Mouse (Mus musculus) CH12.LX (cell line): ENCODE results near the gene Shc2. TPM values are rescaled to one million over a fixed set of nuclear protein-coding genes. Genes with fewer than 3 reads are reported as not detected.

ENCODE experiments used
- DNase-seq: peaks from one replicate; pipeline ENCODE4 v3.0.0-alpha.2; 2013; ENCODE audit errors: extremely low read depth
- H3K27ac ChIP-seq: 2 replicates; pipeline ENCODE4 v1.5.1; 2012; ENCODE audit warnings: low read depth, mild to moderate bottlenecking, control low read depth, moderate library complexity; ENCODE audit not compliant: insufficient read depth
- H3K27me3 ChIP-seq: replicated peaks from 2 replicates; pipeline ENCODE3; 2012; ENCODE audit warnings: inconsistent platforms
- H3K36me3 ChIP-seq, 2 experiments: replicated peaks in 1 of 2; 2 replicates each; pipeline versions ENCODE3 to v1.6.1; 2012; ENCODE audit warnings: inconsistent platforms in 1 of 2, low read length in 1 of 2, mild to moderate bottlenecking in 1 of 2, mixed read lengths in 1 of 2, moderate library complexity in 1 of 2; ENCODE audit not compliant: control insufficient read depth in 1 of 2, insufficient read depth in 1 of 2
- H3K4me1 ChIP-seq, 2 experiments: 2 replicates each; pipeline ENCODE4 v1.6.1; 2012; ENCODE audit warnings: inconsistent platforms in 1 of 2, moderate library complexity in 1 of 2; ENCODE audit not compliant: insufficient read depth in 2 of 2, control insufficient read depth in 1 of 2
- H3K4me2 ChIP-seq: 2 replicates; pipeline ENCODE4 v1.6.1; 2012; ENCODE audit warnings: low read depth, mild to moderate bottlenecking, control low read depth; ENCODE audit not compliant: poor library complexity, insufficient read depth, severe bottlenecking
- H3K4me3 ChIP-seq, 3 experiments: fragments of 150-350 bp in 1 of 3; sonication (generic) in 1 of 3; replicated peaks in 1 of 3; 2 replicates each; pipeline versions ENCODE3 to v1.5.1; 2011 to 2012; ENCODE audit warnings: low read depth in 2 of 3, low read length in 2 of 3, mild to moderate bottlenecking in 2 of 3, moderate library complexity in 2 of 3, control low read depth in 1 of 3, improper control_type of control experiment in 1 of 3, inconsistent platforms in 1 of 3, mixed read lengths in 1 of 3; ENCODE audit not compliant: poor library complexity in 1 of 3
- H3K79me2 ChIP-seq: replicated peaks from 2 replicates; pipeline ENCODE4 v1.6.1; 2012; ENCODE audit warnings: mild to moderate bottlenecking, moderate library complexity; ENCODE audit not compliant: control insufficient read depth, poor library complexity, insufficient read depth, severe bottlenecking; ENCODE audit errors: extremely low read depth
- H3K9ac ChIP-seq: 2 replicates; pipeline ENCODE4 v1.6.1; 2012; ENCODE audit warnings: low read depth, mild to moderate bottlenecking, control low read depth, moderate library complexity; ENCODE audit not compliant: insufficient read depth
- H3K9me3 ChIP-seq: replicated peaks from 2 replicates; pipeline ENCODE3; 2012; ENCODE audit warnings: low read length, inconsistent platforms, mixed read lengths
- CHD2 ChIP-seq: IDR thresholded peaks from 2 replicates; pipeline ENCODE4 v1.6.1; 2011; ENCODE audit warnings: low read length, improper control_type of control experiment
- CTCF ChIP-seq, 2 experiments: IDR thresholded peaks in 1 of 2; conservative IDR thresholded peaks in 1 of 2; 2 replicates each; pipeline ENCODE4 v1.5.1; 2011 to 2012; ENCODE audit warnings: low read depth in 2 of 2, low read length in 2 of 2, improper control_type of control experiment in 1 of 2, inconsistent platforms in 1 of 2, mild to moderate bottlenecking in 1 of 2, moderate library complexity in 1 of 2
- EP300 ChIP-seq: IDR thresholded peaks from 2 replicates; pipeline ENCODE4 v1.6.1; 2011; ENCODE audit warnings: low read length, improper control_type of control experiment
- GABPA ChIP-seq: IDR thresholded peaks from 2 replicates; pipeline ENCODE4 v1.6.1; 2012; ENCODE audit warnings: low read depth, low read length, improper control_type of control experiment, inconsistent platforms; ENCODE audit not compliant: insufficient replicate concordance
- JUND ChIP-seq: conservative IDR thresholded peaks from 2 replicates; pipeline ENCODE4 v1.6.1; 2011; ENCODE audit warnings: low read depth, low read length, improper control_type of control experiment
- KAT2A ChIP-seq: IDR thresholded peaks from 2 replicates; pipeline ENCODE4 v1.6.1; 2012; ENCODE audit warnings: low read length, improper control_type of control experiment, inconsistent platforms; ENCODE audit not compliant: insufficient replicate concordance
- MAFK ChIP-seq: IDR thresholded peaks from 2 replicates; pipeline ENCODE4 v1.6.1; 2011; ENCODE audit warnings: low read length, improper control_type of control experiment; ENCODE audit not compliant: insufficient replicate concordance
- MEF2A ChIP-seq: IDR thresholded peaks from 2 replicates; pipeline ENCODE4 v1.6.1; 2014; ENCODE audit warnings: low read depth, mild to moderate bottlenecking, inconsistent platforms, low read length, improper control_type of control experiment, borderline replicate concordance
- MYC ChIP-seq: IDR thresholded peaks from 2 replicates; pipeline ENCODE4 v1.6.1; 2011; ENCODE audit warnings: low read depth, mild to moderate bottlenecking, improper control_type of control experiment, low read length
- NELFE ChIP-seq: IDR thresholded peaks from 2 replicates; pipeline ENCODE4 v1.6.1; 2011; ENCODE audit warnings: low read depth, low read length, improper control_type of control experiment
- NRF1 ChIP-seq: IDR thresholded peaks from 2 replicates; pipeline ENCODE4 v1.6.1; 2014; ENCODE audit warnings: low read depth, mild to moderate bottlenecking, inconsistent platforms, low read length, improper control_type of control experiment, moderate library complexity
- POLR2A ChIP-seq: IDR thresholded peaks from 2 replicates; pipeline ENCODE4 v1.6.1; 2011; ENCODE audit warnings: low read depth, mild to moderate bottlenecking, improper control_type of control experiment, low read length
- RAD21 ChIP-seq: IDR thresholded peaks from 2 replicates; pipeline ENCODE4 v1.6.1; 2011; ENCODE audit warnings: low read depth, mild to moderate bottlenecking, low read length, improper control_type of control experiment, moderate library complexity
- SIN3A ChIP-seq: IDR thresholded peaks from 2 replicates; pipeline ENCODE4 v1.6.1; 2012; ENCODE audit warnings: low read length, improper control_type of control experiment, inconsistent platforms
- SMC3 ChIP-seq: IDR thresholded peaks from 2 replicates; pipeline ENCODE4 v1.6.1; 2011; ENCODE audit warnings: low read depth, low read length, improper control_type of control experiment
- USF2 ChIP-seq: conservative IDR thresholded peaks from 2 replicates; pipeline ENCODE4 v1.6.1; 2011; ENCODE audit warnings: low read depth, low read length, improper control_type of control experiment
- ZC3H11A ChIP-seq: IDR thresholded peaks from 2 replicates; pipeline ENCODE4 v1.6.1; 2012; ENCODE audit warnings: low read depth, mild to moderate bottlenecking, inconsistent platforms, low read length, improper control_type of control experiment
- ZMIZ1 ChIP-seq: IDR thresholded peaks from 2 replicates; pipeline ENCODE4 v1.6.1; 2012; ENCODE audit warnings: low read depth, mild to moderate bottlenecking, inconsistent platforms, low read length, improper control_type of control experiment
- ZNF384 ChIP-seq: IDR thresholded peaks from 2 replicates; pipeline ENCODE4 v1.6.1; 2012; ENCODE audit warnings: low read depth, low read length, improper control_type of control experiment, inconsistent platforms
- dilution Hi-C: fragments of 300-500 bp; cut with MboI; formaldehyde crosslinking; loops from 2 replicates; pipeline ENCODE4 v1.14.3; 2020; ENCODE audit warnings: low sequenced_read_pairs; ENCODE audit not compliant: extremely low pct_unique_long_range_greater_than_20kb, extremely low pct_ligation_motif_present
- in situ Hi-C: fragments of 300-500 bp; cut with MboI; formaldehyde crosslinking; loops from 3 replicates; pipeline ENCODE4 v1.14.3; 2019; ENCODE audit warnings: low sequenced_read_pairs, low pct_ligation_motif_present, low pct_unique_long_range_greater_than_20kb, mixed read lengths
- polyA plus RNA-seq: library from polyadenylated mRNA; unstranded; fragments of >175 nt; gene quantifications from 2 replicates; pipeline ENCODE4 v1.2.1, GENCODE M21; 2012; ENCODE audit warnings: low read depth; ENCODE audit not compliant: insufficient read length
- total RNA-seq, 2 experiments: library from RNA; depleted of rRNA; stranded (reverse); fragments of 300-350 nt in 1 of 2; fragments of >200 nt in 1 of 2; gene quantifications; 2 replicates each; pipeline ENCODE4 v1.2.3; 2012 to 2014

Gene Shc2
- total and polyA plus RNA-seq, 3 experiments = not detected

DNA sequence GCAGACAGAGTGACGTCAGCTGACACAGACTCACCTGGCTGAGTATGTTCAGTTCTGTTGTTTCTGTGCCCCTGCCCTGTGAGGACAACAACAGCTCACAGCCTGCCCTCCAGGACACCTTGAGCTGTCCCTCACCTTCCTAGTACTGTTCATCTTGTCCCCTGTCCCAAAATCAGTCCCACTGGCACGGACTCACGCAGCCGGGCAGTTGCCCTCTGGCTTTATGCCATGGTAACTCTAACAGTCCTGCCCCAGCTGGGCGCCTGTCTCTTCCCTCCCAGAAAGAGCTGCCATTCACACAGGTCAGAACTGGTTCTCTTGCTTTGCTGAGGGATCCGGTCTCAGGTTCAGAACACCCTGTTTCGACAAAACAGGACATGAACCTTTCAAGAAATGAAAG lies 15.1 kb upstream of the Shc2 start:
- no peak for DNase-seq
- H3K4me1 ChIP-seq = no peaks in the 10 kb centered on the region
- peaks cover 61% of the 10 kb centered on the region for H3K27me3 ChIP-seq
- no peak overlapping the region for H3K9ac ChIP-seq
- H3K27ac ChIP-seq = no peak overlapping the region
- TF ChIP-seq KAT2A (no peak), ZMIZ1 (no peak), ZC3H11A (no peak), USF2 (no peak), MYC (no peak), NRF1 (no peak), NELFE (no peak)
- no peak overlapping the region for H3K4me2 ChIP-seq
- H3K4me3 ChIP-seq = no peak overlapping the region
- H3K9me3 ChIP-seq = peaks cover 4% of the 10 kb centered on the region
- in situ Hi-C loops = no loop called here
- no peaks in the 10 kb centered on the region for H3K79me2 ChIP-seq
- H3K36me3 ChIP-seq = no peaks in the 10 kb centered on the region
- dilution Hi-C loops = no loop called here

DNA sequence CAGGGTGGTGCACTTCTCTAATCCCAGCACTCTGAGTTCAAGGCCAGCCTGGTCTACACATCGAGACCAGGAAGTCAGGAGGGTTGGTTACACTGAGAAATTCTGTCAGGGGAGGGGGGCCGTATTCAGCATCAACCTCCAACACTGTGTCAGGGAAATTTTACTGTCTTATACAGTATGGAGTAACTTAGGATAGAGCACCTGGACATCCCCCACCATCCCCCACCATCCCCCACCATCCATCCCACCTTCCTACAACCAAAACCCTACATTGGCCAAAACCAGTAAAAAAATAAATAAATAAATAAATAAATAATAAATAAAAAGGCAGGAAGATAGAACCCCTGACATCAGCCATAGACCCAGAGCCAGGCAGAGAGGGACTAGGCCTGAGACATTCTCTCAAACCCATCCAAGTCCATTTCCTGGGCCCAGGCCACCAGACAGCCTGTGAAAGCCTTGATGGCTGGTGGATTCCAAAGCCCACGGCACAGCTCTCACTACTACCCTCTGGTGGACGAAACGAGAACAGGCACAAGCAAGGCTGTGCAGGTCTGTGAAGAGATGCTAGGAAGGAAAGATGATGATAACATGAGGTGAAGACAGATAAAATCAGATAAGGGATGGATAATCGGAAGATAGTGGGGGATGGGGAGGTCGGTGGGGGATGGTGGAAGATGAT lies 11.5 kb upstream of the Shc2 start:
- peaks cover 70% of the 10 kb centered on the region for H3K27me3 ChIP-seq
- peaks cover 4% of the 10 kb centered on the region for H3K9me3 ChIP-seq
- H3K4me2 ChIP-seq = no peak overlapping the region
- no peak for TF ChIP-seq EP300
- no peak for TF ChIP-seq GABPA
- peak; percentile 64 to 91 for TF ChIP-seq CTCF (conservative IDR thresholded peaks at IDR 0.05 in 1 of 2, IDR thresholded peaks at IDR 0.05 in 1 of 2; ENCODE audit: low read depth in 2 of 2, low read length in 2 of 2)
- no peak for TF ChIP-seq MEF2A
- no peak for TF ChIP-seq POLR2A
- no peak for TF ChIP-seq JUND
- TF ChIP-seq MAFK = no peak
- TF ChIP-seq RAD21 = peak; percentile 60
- no peak for TF ChIP-seq MYC
- no peak for TF ChIP-seq SIN3A
- TF ChIP-seq SMC3 = peak; percentile 95
- TF ChIP-seq CHD2 = no peak
- no peak for TF ChIP-seq ZNF384
- no peak for TF ChIP-seq KAT2A
- DNase-seq = peak; percentile 81
- no peaks in the 10 kb centered on the region for H3K79me2 ChIP-seq
- no peak overlapping the region for H3K27ac ChIP-seq
- H3K9ac ChIP-seq = no peak overlapping the region
- H3K36me3 ChIP-seq = no peaks in the 10 kb centered on the region
- no peaks in the 10 kb centered on the region for H3K4me1 ChIP-seq
- in situ Hi-C loops = loop anchor here (5.0 kb wide), 1 partner anchor 52 kb away; no protein-coding TSS in a partner anchor
- no peak overlapping the region for H3K4me3 ChIP-seq
- dilution Hi-C loops = no loop called here
